Mouse (Mus musculus): ENCODE data around the gene Prickle2.

- TF ChIP-seq POLR2A (IDR thresholded peaks at IDR 0.05; ENCODE audit: insufficient read length, low read depth): no peak
- no peak for TF ChIP-seq MYOD1 (IDR thresholded peaks at IDR 0.05; ENCODE audit: control insufficient read depth in 1 of 3, insufficient read length in 2 of 3, low read depth in 2 of 3)
- no peak for TF ChIP-seq MAX (IDR thresholded peaks at IDR 0.05; ENCODE audit: low read depth)
- no peak for TF ChIP-seq SRF (IDR thresholded peaks at IDR 0.05; ENCODE audit: control insufficient read depth, insufficient read length, low read depth)
- TF ChIP-seq TCF3 (IDR thresholded peaks at IDR 0.05; ENCODE audit: insufficient read length, low read depth): no peak
- TF ChIP-seq E2F4 (IDR thresholded peaks at IDR 0.05; ENCODE audit: insufficient read depth): no peak
- no peak for TF ChIP-seq USF1 (IDR thresholded peaks at IDR 0.05; ENCODE audit: low read depth)
- TF ChIP-seq POLR2AphosphoS2 (IDR thresholded peaks at IDR 0.05; ENCODE audit: insufficient read length, low read depth): no peak
Observed at GRCm38 (mm10) chr6:92460750-92461149, 245.2 kb downstream of the Prickle2 start.
